ENCODE assay signal across 12 mouse cellular contexts in genomic region chr1:57807882-57808281, GRCm38 (mm10). TPM values are rescaled to one million over a fixed set of nuclear protein-coding genes. Genes with fewer than 3 reads are reported as not detected.
A peak's percentile ranks its signal among the peaks of the same experiment; 100 is the strongest.
DNase-seq lines count a peak whose midpoint lies in the region; ATAC-seq and TF ChIP-seq lines count a peak whose summit lies in the region.
"Had no signal": no experiment of that assay in that cellular context is flagged by ENCODE, and none has a peak within 500 bp of the region (broad histone marks: within the 10 kb centered on the region; RNA-seq: fewer than 3 reads in every experiment).

No protein-coding gene starts in this region.

- H3K9me3 ChIP-seq in midbrain, embryonic 10.5 days (replicated peaks): no peaks in the 10 kb centered on the region
- H3K9me3 ChIP-seq in midbrain, postnatal 0 days (ENCODE audit: low read length): no peaks in the 10 kb centered on the region
- no peaks in the 10 kb centered on the region for H3K9me3 ChIP-seq in forebrain, embryonic 12.5 days
- H3K9me3 ChIP-seq in hindbrain, embryonic 16.5 days (ENCODE audit: control insufficient read depth, low read length): no peaks in the 10 kb centered on the region
- H3K9me3 ChIP-seq: heart, embryonic 13.5 days had no signal

- intact Hi-C loops in gastrocnemius, postnatal 14 days (cut with DNase I; ENCODE audit: low total_unique reads): no loop called here

- H3K36me3 ChIP-seq in midbrain, embryonic 10.5 days: peaks cover 5% of the 10 kb centered on the region; the same call in 1 of the 2 replicates
- H3K36me3 ChIP-seq in midbrain, postnatal 0 days (ENCODE audit: insufficient read depth, low read length): no peaks in the 10 kb centered on the region
- no peaks in the 10 kb centered on the region for H3K36me3 ChIP-seq in forebrain, embryonic 12.5 days (replicated peaks)
- no peaks in the 10 kb centered on the region for H3K36me3 ChIP-seq in hindbrain, embryonic 16.5 days (ENCODE audit: control insufficient read depth, insufficient read depth, low read length)

- H3K9ac ChIP-seq in midbrain, postnatal 0 days (replicated peaks; ENCODE audit: low read length, poor library complexity, severe bottlenecking): no peak overlapping the region
- no peak overlapping the region for H3K9ac ChIP-seq in forebrain, embryonic 12.5 days
- no peak overlapping the region for H3K9ac ChIP-seq in hindbrain, embryonic 16.5 days (ENCODE audit: low read depth, low read length)
- H3K9ac ChIP-seq: heart, embryonic 13.5 days had no signal

- WGBS in midbrain, embryonic 10.5 days: 58% methylated on average over 7 of the region's 7 CpGs
- 47% methylated on average over 7 of the region's 7 CpGs for WGBS in midbrain, postnatal 0 days
- 43% methylated on average over 7 of the region's 7 CpGs for WGBS in forebrain, embryonic 12.5 days
- WGBS in hindbrain, embryonic 16.5 days: 39% methylated on average over 7 of the region's 7 CpGs

- H3K4me1 ChIP-seq in midbrain, embryonic 10.5 days: peaks cover 18% of the 10 kb centered on the region
- H3K4me1 ChIP-seq in midbrain, postnatal 0 days (ENCODE audit: insufficient read depth, low read length): no peaks in the 10 kb centered on the region
- H3K4me1 ChIP-seq in forebrain, embryonic 12.5 days: peaks cover 12% of the 10 kb centered on the region
- no peaks in the 10 kb centered on the region; the same call in 1 of the 2 replicates for H3K4me1 ChIP-seq in hindbrain, embryonic 16.5 days (ENCODE audit: control insufficient read depth, insufficient read depth, low read depth, low read length)

- no peak for DNase-seq in midbrain, embryonic 10.5 days (ENCODE audit: low spot score)
- DNase-seq in midbrain, postnatal 0 days (ENCODE audit: low spot score): no peak
- no peak for DNase-seq in layer of hippocampus, adult 9-10 months (ENCODE audit: low spot score)
- no peak for DNase-seq in gastrocnemius, postnatal 14 days
- DNase-seq in left cerebral cortex, adult 11 months (ENCODE audit: low spot score): no peak
- DNase-seq: cerebellum, adult 9-10 months; retina, postnatal 1 day had no signal

- H3K27ac ChIP-seq in midbrain, embryonic 10.5 days (replicated peaks): 0 out of 2 replicates have a peak overlapping the region, but pooled peaks have one; percentile 29
- no peak overlapping the region for H3K27ac ChIP-seq in midbrain, postnatal 0 days (ENCODE audit: low read depth, low read length)
- H3K27ac ChIP-seq in forebrain, embryonic 12.5 days: no peak overlapping the region
- no peak overlapping the region for H3K27ac ChIP-seq in hindbrain, embryonic 16.5 days (ENCODE audit: low read depth, low read length)
- H3K27ac ChIP-seq: heart, embryonic 13.5 days had no signal

- no peak for ATAC-seq in midbrain, postnatal 0 days (ENCODE audit: low FRiP score)
- ATAC-seq in forebrain, embryonic 12.5 days (ENCODE audit: low FRiP score): peak; percentile 79
- ATAC-seq in hindbrain, embryonic 16.5 days: 0 out of 2 replicates have a peak, but pooled peaks have one; percentile 37
- ATAC-seq: inflammation-experienced regulatory T-cells, adult 6 months had no signal

- no peak overlapping the region for H3K4me3 ChIP-seq in midbrain, embryonic 10.5 days
- H3K4me3 ChIP-seq in midbrain, postnatal 0 days (ENCODE audit: low read depth, low read length): no peak overlapping the region
- no peak overlapping the region for H3K4me3 ChIP-seq in forebrain, embryonic 12.5 days (replicated peaks)
- H3K4me3 ChIP-seq in hindbrain, embryonic 16.5 days (ENCODE audit: low read length): no peak overlapping the region
- H3K4me3 ChIP-seq: heart, embryonic 13.5 days had no signal

- H3K4me2 ChIP-seq in midbrain, postnatal 0 days (ENCODE audit: low read depth, low read length, poor library complexity, severe bottlenecking): no peak overlapping the region
- H3K4me2 ChIP-seq in forebrain, embryonic 12.5 days: no peak overlapping the region
- no peak overlapping the region for H3K4me2 ChIP-seq in hindbrain, embryonic 16.5 days (ENCODE audit: low read length)
- H3K4me2 ChIP-seq: heart, embryonic 13.5 days had no signal

- no peaks in the 10 kb centered on the region for H3K27me3 ChIP-seq in midbrain, embryonic 10.5 days (ENCODE audit: low read depth, poor library complexity, severe bottlenecking)
- no peaks in the 10 kb centered on the region for H3K27me3 ChIP-seq in midbrain, postnatal 0 days (ENCODE audit: insufficient read depth, low read length)
- H3K27me3 ChIP-seq in forebrain, embryonic 12.5 days: no peaks in the 10 kb centered on the region
- no peaks in the 10 kb centered on the region for H3K27me3 ChIP-seq in hindbrain, embryonic 16.5 days (replicated peaks; ENCODE audit: control insufficient read depth, insufficient read depth, low read length)
- H3K27me3 ChIP-seq: heart, embryonic 13.5 days had no signal

- no peak for TF ChIP-seq CTCF in midbrain, postnatal 0 days (IDR thresholded peaks at IDR 0.05)

RNA-seq across cellular contexts. Expression of gene Spats2l, which starts 33.9 kb away (rescaled TPM):
- polyA plus RNA-seq in midbrain, embryonic 10.5 days (2016; fragmentation: Nextera tagmentation; extraction: Ambion mirVana): 22.4 and 28.4 TPM in 2 replicates
- total RNA-seq in midbrain, postnatal 0 days (2014; rRNA removed): 34.8 and 36.2 TPM in 2 replicates
- 74.7 and 80.4 TPM in 2 replicates for polyA plus RNA-seq in midbrain, postnatal 0 days (2015; fragmentation: Nextera tagmentation; extraction: Ambion mirVana)
- 51.2 and 57.2 TPM in 2 replicates for polyA plus RNA-seq in forebrain, embryonic 12.5 days (2016; fragmentation: Nextera tagmentation; extraction: Ambion mirVana)
- polyA plus RNA-seq in hindbrain, embryonic 16.5 days (2015; fragmentation: Nextera tagmentation; extraction: Ambion mirVana): 79.2 and 89.1 TPM in 2 replicates
- 10 to 100 TPM; 14.8 to 18.2 TPM for total RNA-seq in gastrocnemius, postnatal 14 days (2021)
- total RNA-seq: megakaryocyte, adult 5-6 weeks had no signal
